ENCODE assay signal across 34 mouse cellular contexts in the genomic region with DNA sequence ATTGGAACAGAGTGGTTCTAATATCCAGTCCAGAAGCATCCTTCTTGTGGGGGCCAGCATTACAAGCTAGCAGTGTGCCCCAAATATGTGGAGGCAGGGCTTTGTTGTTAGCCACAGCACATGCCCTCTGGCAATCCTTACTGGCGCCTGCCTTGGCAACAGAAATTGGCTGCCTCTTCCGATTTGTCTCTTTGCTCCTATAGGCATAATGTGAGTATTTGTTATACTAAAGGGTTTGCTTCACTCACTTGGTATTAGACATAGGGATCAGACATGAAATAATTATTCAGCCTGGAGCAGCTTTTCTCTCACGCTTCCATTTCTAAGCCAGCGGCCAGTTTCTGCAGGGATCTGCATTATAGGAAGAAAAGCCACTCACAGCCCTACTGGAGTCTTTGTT.
DNase-seq lines count a peak whose midpoint lies in the region; ATAC-seq lines count a peak whose summit lies in the region.
"Had no signal": no experiment of that assay in that cellular context is flagged by ENCODE, and none has a peak within 500 bp of the region (broad histone marks: within the 10 kb centered on the region; RNA-seq: fewer than 3 reads in every experiment).

No protein-coding gene starts in this region.

- H3K4me3 ChIP-seq in forebrain, embryonic 16.5 days (replicated peaks; ENCODE audit: low read length) = no peak overlapping the region
- no peak overlapping the region for H3K4me3 ChIP-seq in forebrain, embryonic 12.5 days (replicated peaks)
- no peak overlapping the region for H3K4me3 ChIP-seq in midbrain, embryonic 14.5 days (replicated peaks; ENCODE audit: low read depth, low read length)
- no peak overlapping the region for H3K4me3 ChIP-seq in midbrain, embryonic 11.5 days (ENCODE audit: low read depth, low read length)
- H3K4me3 ChIP-seq: embryonic facial prominence, embryonic 15.5 days; gastrocnemius, adult 2 months; heart, adult 2 months; heart, embryonic 12.5 days; hindbrain, embryonic 15.5 days; limb, embryonic 10.5 days; limb, embryonic 15.5 days; neural tube, embryonic 15.5 days had no signal

- no peaks in the 10 kb centered on the region for H3K4me1 ChIP-seq in forebrain, embryonic 16.5 days (replicated peaks; ENCODE audit: control insufficient read depth, insufficient read depth, low read length)
- no peaks in the 10 kb centered on the region for H3K4me1 ChIP-seq in forebrain, embryonic 12.5 days
- no peaks in the 10 kb centered on the region for H3K4me1 ChIP-seq in midbrain, embryonic 14.5 days (ENCODE audit: control insufficient read depth, insufficient read depth, low read length)
- H3K4me1 ChIP-seq in midbrain, embryonic 11.5 days (ENCODE audit: control insufficient read depth, insufficient read depth, low read length) = no peaks in the 10 kb centered on the region
- H3K4me1 ChIP-seq: embryonic facial prominence, embryonic 15.5 days; heart, embryonic 12.5 days; hindbrain, embryonic 15.5 days; limb, embryonic 10.5 days; limb, embryonic 15.5 days; neural tube, embryonic 15.5 days had no signal

- H3K27me3 ChIP-seq in forebrain, embryonic 16.5 days (replicated peaks; ENCODE audit: control insufficient read depth, insufficient read depth, low read length) = no peaks in the 10 kb centered on the region
- no peaks in the 10 kb centered on the region for H3K27me3 ChIP-seq in forebrain, embryonic 12.5 days
- no peaks in the 10 kb centered on the region for H3K27me3 ChIP-seq in midbrain, embryonic 14.5 days (ENCODE audit: control insufficient read depth, insufficient read depth, low read length)
- H3K27me3 ChIP-seq in midbrain, embryonic 11.5 days (ENCODE audit: control insufficient read depth, insufficient read depth, low read length) = no peaks in the 10 kb centered on the region
- H3K27me3 ChIP-seq: embryonic facial prominence, embryonic 15.5 days; heart, embryonic 12.5 days; hindbrain, embryonic 15.5 days; limb, embryonic 15.5 days; neural tube, embryonic 15.5 days; Patski had no signal

- no peak overlapping the region for H3K9ac ChIP-seq in forebrain, embryonic 16.5 days (replicated peaks; ENCODE audit: low read depth, low read length)
- no peak overlapping the region for H3K9ac ChIP-seq in forebrain, embryonic 12.5 days
- H3K9ac ChIP-seq in midbrain, embryonic 14.5 days (replicated peaks; ENCODE audit: low read length) = no peak overlapping the region
- no peak overlapping the region for H3K9ac ChIP-seq in midbrain, embryonic 11.5 days (ENCODE audit: low read length)
- H3K9ac ChIP-seq: embryonic facial prominence, embryonic 15.5 days; heart, embryonic 12.5 days; hindbrain, embryonic 15.5 days; limb, embryonic 15.5 days; liver, embryonic 14.5 days; neural tube, embryonic 15.5 days had no signal

- peak; percentile 89 for ATAC-seq in forebrain, embryonic 16.5 days
- no peak for ATAC-seq in forebrain, embryonic 12.5 days (ENCODE audit: low FRiP score)
- ATAC-seq in midbrain, embryonic 14.5 days (ENCODE audit: low FRiP score, low TSS enrichment) = peak; percentile 55; the same call in 1 of the 2 replicates
- no peak for ATAC-seq in midbrain, embryonic 11.5 days (ENCODE audit: low FRiP score)
- ATAC-seq: intestine, embryonic 16.5 days; Patski had no signal

- peak; percentile 28 to 33 for DNase-seq in cerebellum, postnatal 14 days
- no peak for DNase-seq in cerebellum, adult 9-11 months
- peak; percentile 68 for DNase-seq in midbrain, embryonic 14.5 days
- DNase-seq in midbrain, embryonic 11.5 days (ENCODE audit: low spot score, missing footprints) = no peak
- DNase-seq in retina, postnatal 1 day = peak; percentile 83
- no peak for DNase-seq in T-cell, adult 2 months (ENCODE audit: low spot score)
- DNase-seq: adrenal gland, postnatal 14 days; cerebellum, adult 2 months; gastrocnemius, adult 2 months; gastrocnemius, postnatal 36 days; heart, adult 2 months; heart, postnatal 4 days; kidney, adult 8-10 months; kidney, postnatal 4 days; lung, adult 2 months; lung, postnatal 10 days; right cerebral cortex, postnatal 4 days; thymus, adult 18-20 months; thymus, postnatal 25 days had no signal

- H3K36me3 ChIP-seq in forebrain, embryonic 16.5 days (ENCODE audit: control insufficient read depth, insufficient read depth) = no peaks in the 10 kb centered on the region
- H3K36me3 ChIP-seq in forebrain, embryonic 12.5 days (replicated peaks) = no peaks in the 10 kb centered on the region
- H3K36me3 ChIP-seq in midbrain, embryonic 14.5 days (ENCODE audit: control insufficient read depth, insufficient read depth, low read length) = no peaks in the 10 kb centered on the region
- no peaks in the 10 kb centered on the region for H3K36me3 ChIP-seq in midbrain, embryonic 11.5 days (ENCODE audit: control insufficient read depth, insufficient read depth, low read length)
- H3K36me3 ChIP-seq: embryonic facial prominence, embryonic 15.5 days; G1E; heart, embryonic 12.5 days; hindbrain, embryonic 15.5 days; limb, embryonic 10.5 days; limb, embryonic 15.5 days; neural tube, embryonic 15.5 days had no signal

- no peak overlapping the region for H3K4me2 ChIP-seq in forebrain, embryonic 16.5 days (ENCODE audit: low read length)
- no peak overlapping the region for H3K4me2 ChIP-seq in forebrain, embryonic 12.5 days
- H3K4me2 ChIP-seq in midbrain, embryonic 14.5 days (ENCODE audit: low read length) = no peak overlapping the region
- no peak overlapping the region for H3K4me2 ChIP-seq in midbrain, embryonic 11.5 days
- H3K4me2 ChIP-seq: embryonic facial prominence, embryonic 15.5 days; heart, embryonic 12.5 days; hindbrain, embryonic 15.5 days; limb, embryonic 15.5 days; neural tube, embryonic 15.5 days had no signal

- 35% methylated on average over 4 of the region's 4 CpGs for WGBS in forebrain, embryonic 16.5 days
- WGBS in forebrain, embryonic 12.5 days = 56% methylated on average over 4 of the region's 4 CpGs
- 58% methylated on average over 4 of the region's 4 CpGs for WGBS in midbrain, embryonic 14.5 days
- 78% methylated on average over 4 of the region's 4 CpGs for WGBS in midbrain, embryonic 11.5 days

- H3K27ac ChIP-seq in forebrain, embryonic 16.5 days (ENCODE audit: low read length) = peak overlapping the region; percentile 6; the same call in 1 of the 2 replicates
- no peak overlapping the region for H3K27ac ChIP-seq in forebrain, embryonic 12.5 days
- no peak overlapping the region for H3K27ac ChIP-seq in midbrain, embryonic 14.5 days (replicated peaks; ENCODE audit: low read depth, low read length)
- no peak overlapping the region for H3K27ac ChIP-seq in midbrain, embryonic 11.5 days (ENCODE audit: low read depth, low read length)
- H3K27ac ChIP-seq: embryonic facial prominence, embryonic 15.5 days; gastrocnemius, adult 2 months; heart, adult 2 months; hindbrain, embryonic 15.5 days; kidney, postnatal 0 days; limb, embryonic 10.5 days; limb, embryonic 15.5 days; liver, embryonic 14.5 days; macrophage; neural tube, embryonic 15.5 days; stomach, postnatal 0 days had no signal

- H3K9me3 ChIP-seq in forebrain, embryonic 16.5 days (ENCODE audit: control insufficient read depth, low read length) = no peaks in the 10 kb centered on the region
- H3K9me3 ChIP-seq in forebrain, embryonic 12.5 days = no peaks in the 10 kb centered on the region
- no peaks in the 10 kb centered on the region for H3K9me3 ChIP-seq in midbrain, embryonic 14.5 days (ENCODE audit: control insufficient read depth, low read length)
- no peaks in the 10 kb centered on the region for H3K9me3 ChIP-seq in midbrain, embryonic 11.5 days (ENCODE audit: control insufficient read depth, low read length)
- H3K9me3 ChIP-seq: embryonic facial prominence, embryonic 15.5 days; heart, embryonic 12.5 days; hindbrain, embryonic 15.5 days; limb, embryonic 10.5 days; limb, embryonic 15.5 days; neural tube, embryonic 15.5 days had no signal

Comparison
In these comparisons a context has a peak if more than half of its experiments do, and no peak if none do; other contexts are left out.
1. DNase-seq: peak in cerebellum, postnatal 14 days (2 of 2), midbrain, embryonic 14.5 days (single experiment) and retina, postnatal 1 day (single experiment); none in cerebellum, adult 9-11 months (single experiment), midbrain, embryonic 11.5 days (single experiment) and T-cell, adult 2 months (single experiment).
2. ATAC-seq: peak in forebrain, embryonic 16.5 days (single experiment) and midbrain, embryonic 14.5 days (single experiment); none in forebrain, embryonic 12.5 days (single experiment) and midbrain, embryonic 11.5 days (single experiment).